Mouse (Mus musculus): ENCODE data around the gene H1fx. TPM values are rescaled to one million over a fixed set of nuclear protein-coding genes. Genes with fewer than 3 reads are reported as not detected.

Gene H1fx
- polyA plus RNA-seq, 1 experiment = 2.3 TPM

DNA sequence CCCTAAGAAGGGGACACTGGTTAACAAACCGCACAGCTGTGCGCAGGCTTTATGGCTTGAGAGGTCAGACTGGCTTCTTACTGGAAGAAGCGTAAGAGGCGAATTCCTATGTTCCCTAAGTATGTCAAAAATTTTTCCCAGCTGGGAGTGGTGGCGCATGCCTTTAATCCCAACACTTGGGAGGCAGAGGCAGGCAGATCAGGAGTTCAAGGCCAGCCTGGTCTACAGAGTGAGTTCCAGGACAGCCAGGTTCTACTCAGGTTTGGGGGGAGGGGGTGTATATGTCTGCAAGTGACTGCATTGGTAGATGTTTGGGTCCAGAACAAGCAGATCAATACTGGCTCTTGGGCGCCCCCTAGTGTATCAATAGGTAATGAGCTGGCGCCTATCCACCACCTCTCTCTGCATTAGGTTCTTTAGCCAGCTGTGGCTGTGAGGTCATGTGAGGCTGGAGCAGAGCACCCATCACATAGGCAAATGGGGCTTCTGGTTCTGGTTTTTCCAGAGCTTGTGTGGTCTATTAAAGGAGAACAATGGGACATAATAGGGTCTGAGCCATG lies 16.3 kb upstream of the H1fx start:
- no peaks in the 10 kb centered on the region; the same call in 1 of the 2 replicates for H3K36me3 ChIP-seq (ENCODE audit: control insufficient read depth, insufficient read depth, low read length)
- peak; percentile 84 for DNase-seq
- WGBS = 51% methylated on average over 7 of the region's 7 CpGs

DNA sequence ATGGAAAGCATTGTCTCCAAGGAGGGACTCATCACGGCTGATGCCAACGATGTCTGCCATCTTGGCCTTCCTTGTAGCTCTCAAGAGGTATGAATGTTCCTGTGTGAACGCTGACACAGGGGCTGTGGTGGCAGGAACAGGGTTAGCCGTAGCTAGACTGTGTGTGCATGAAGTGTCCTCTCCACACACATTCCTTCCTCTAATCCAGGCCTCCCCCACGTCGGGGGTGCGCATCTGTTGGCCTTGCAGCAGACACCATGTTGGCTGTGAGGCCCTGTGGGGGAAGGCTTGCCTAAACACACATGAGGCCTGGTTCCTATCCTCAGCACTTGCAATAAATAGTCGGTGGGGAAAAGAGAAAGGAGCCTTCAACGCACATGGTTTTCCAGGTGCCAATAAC lies 15.2 kb upstream of the H1fx start:
- no peak overlapping the region for H3K4me3 ChIP-seq (ENCODE audit: insufficient read depth, low read depth, low read length)
- no peaks in the 10 kb centered on the region for H3K36me3 ChIP-seq (ENCODE audit: control insufficient read depth, insufficient read depth, low read length)
- DNase-seq = no peak
- 85% methylated on average over 9 of the region's 9 CpGs for WGBS
- H3K27ac ChIP-seq (ENCODE audit: insufficient read depth, low read depth, low read length) = no peak overlapping the region
- H3K4me1 ChIP-seq (ENCODE audit: control insufficient read depth, insufficient read depth, low read length) = peaks cover 8% of the 10 kb centered on the region
- TF ChIP-seq CTCF (conservative IDR thresholded peaks at IDR 0.05; ENCODE audit: insufficient read depth, insufficient read length, low read depth, low read length) = no peak
- TF ChIP-seq POLR2A (IDR thresholded peaks at IDR 0.05; ENCODE audit: low read depth, low read length) = no peak
- no peaks in the 10 kb centered on the region for H3K27me3 ChIP-seq (replicated peaks; ENCODE audit: control insufficient read depth, insufficient read depth, low read length)

More for the DNA sequence above, 16.3 kb upstream of the H1fx start:
- peaks cover 5% of the 10 kb centered on the region for H3K4me1 ChIP-seq (ENCODE audit: control insufficient read depth, insufficient read depth, low read length)
- peak; percentile 82 for TF ChIP-seq CTCF (conservative IDR thresholded peaks at IDR 0.05; ENCODE audit: insufficient read depth, insufficient read length, low read depth, low read length)
- TF ChIP-seq POLR2A (IDR thresholded peaks at IDR 0.05; ENCODE audit: low read depth, low read length) = no peak
- no peak overlapping the region for H3K27ac ChIP-seq (ENCODE audit: insufficient read depth, low read depth, low read length)
- no peak overlapping the region for H3K4me3 ChIP-seq (ENCODE audit: insufficient read depth, low read depth, low read length)
- H3K27me3 ChIP-seq (replicated peaks; ENCODE audit: control insufficient read depth, insufficient read depth, low read length) = no peaks in the 10 kb centered on the region

- Histone ChIP-seq H3K4me3 (ENCODE audit: insufficient read depth, low read depth, low read length) (no peak overlapping the region), H3K27me3 (replicated peaks; ENCODE audit: control insufficient read depth, insufficient read depth, low read length) (no peaks in the 10 kb centered on the region), H3K27ac (ENCODE audit: insufficient read depth, low read depth, low read length) (no peak overlapping the region), H3K4me1 (ENCODE audit: control insufficient read depth, insufficient read depth, low read length) (peaks cover 8% of the 10 kb centered on the region), H3K36me3 (ENCODE audit: control insufficient read depth, insufficient read depth, low read length) (no peaks in the 10 kb centered on the region)
- TF ChIP-seq POLR2A (IDR thresholded peaks at IDR 0.05; ENCODE audit: low read depth, low read length) = no peak
- no peak for TF ChIP-seq CTCF (conservative IDR thresholded peaks at IDR 0.05; ENCODE audit: insufficient read depth, insufficient read length, low read depth, low read length)
- DNase-seq = peak; percentile 63
- WGBS = 60% methylated on average over 4 of the region's 4 CpGs
These were observed 14.1 kb upstream of the H1fx start for GRCm38 (mm10) chr6:87995519-87995918.

GRCm38 (mm10) chr6:87993790-87994571 lies 12.5 kb upstream of the H1fx start:
- no peaks in the 10 kb centered on the region for H3K27me3 ChIP-seq (replicated peaks; ENCODE audit: control insufficient read depth, insufficient read depth, low read length)
- no peaks in the 10 kb centered on the region for H3K36me3 ChIP-seq (ENCODE audit: control insufficient read depth, insufficient read depth, low read length)
- no peak overlapping the region for H3K27ac ChIP-seq (ENCODE audit: insufficient read depth, low read depth, low read length)
- H3K4me1 ChIP-seq (ENCODE audit: control insufficient read depth, insufficient read depth, low read length) = peaks cover 8% of the 10 kb centered on the region
- WGBS = 30% methylated on average over 18 of the region's 18 CpGs
- no peak for TF ChIP-seq POLR2A (IDR thresholded peaks at IDR 0.05; ENCODE audit: low read depth, low read length)
- TF ChIP-seq CTCF (conservative IDR thresholded peaks at IDR 0.05; ENCODE audit: insufficient read depth, insufficient read length, low read depth, low read length) = no peak
- H3K4me3 ChIP-seq (ENCODE audit: insufficient read depth, low read depth, low read length) = no peak overlapping the region
- DNase-seq = no peak

- TF ChIP-seq CTCF (conservative IDR thresholded peaks at IDR 0.05; ENCODE audit: insufficient read depth, insufficient read length, low read depth, low read length) (no peak), POLR2A (IDR thresholded peaks at IDR 0.05; ENCODE audit: low read depth, low read length) (no peak)
- Histone ChIP-seq H3K27ac (ENCODE audit: insufficient read depth, low read depth, low read length) (no peak overlapping the region), H3K36me3 (ENCODE audit: control insufficient read depth, insufficient read depth, low read length) (no peaks in the 10 kb centered on the region), H3K4me1 (ENCODE audit: control insufficient read depth, insufficient read depth, low read length) (peaks cover 8% of the 10 kb centered on the region), H3K27me3 (replicated peaks; ENCODE audit: control insufficient read depth, insufficient read depth, low read length) (no peaks in the 10 kb centered on the region), H3K4me3 (ENCODE audit: insufficient read depth, low read depth, low read length) (no peak overlapping the region)
- 47% methylated on average over 6 of the region's 6 CpGs for WGBS
- peak; percentile 90 for DNase-seq
These were observed 11.3 kb upstream of the H1fx start for GRCm38 (mm10) chr6:87992733-87993132.

GRCm38 (mm10) chr6:87991886-87992285 lies 10.4 kb upstream of the H1fx start:
- peaks cover 8% of the 10 kb centered on the region for H3K4me1 ChIP-seq (ENCODE audit: control insufficient read depth, insufficient read depth, low read length)
- TF ChIP-seq POLR2A (IDR thresholded peaks at IDR 0.05; ENCODE audit: low read depth, low read length) = no peak
- TF ChIP-seq CTCF (conservative IDR thresholded peaks at IDR 0.05; ENCODE audit: insufficient read depth, insufficient read length, low read depth, low read length) = no peak
- no peak overlapping the region for H3K4me3 ChIP-seq (ENCODE audit: insufficient read depth, low read depth, low read length)
- H3K36me3 ChIP-seq (ENCODE audit: control insufficient read depth, insufficient read depth, low read length) = no peaks in the 10 kb centered on the region
- 73% methylated on average over 1 of the region's 1 CpGs for WGBS
- no peak for DNase-seq
- H3K27me3 ChIP-seq (replicated peaks; ENCODE audit: control insufficient read depth, insufficient read depth, low read length) = no peaks in the 10 kb centered on the region
- no peak overlapping the region for H3K27ac ChIP-seq (ENCODE audit: insufficient read depth, low read depth, low read length)

DNA sequence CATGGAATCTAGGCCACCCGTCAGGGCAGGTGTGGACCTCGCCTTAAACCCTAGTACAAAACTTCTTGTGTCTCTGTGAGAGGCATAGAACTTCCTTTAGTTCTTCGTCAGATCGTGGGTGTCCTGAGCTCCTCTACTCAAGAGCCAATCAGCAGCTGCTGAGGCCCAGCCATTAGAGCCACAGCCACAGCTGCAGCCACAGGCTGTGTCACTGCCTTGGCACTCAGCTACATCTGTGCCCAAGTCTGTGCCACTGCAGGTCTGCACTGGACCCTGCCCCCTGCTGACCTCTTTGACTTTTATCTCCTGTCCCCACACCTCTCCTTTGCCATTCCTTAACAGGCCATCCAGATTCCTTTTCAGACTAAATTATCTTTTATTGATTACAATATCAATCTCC lies 9.8 kb upstream of the H1fx start:
- WGBS = 86% methylated on average over 4 of the region's 4 CpGs
- no peak for TF ChIP-seq POLR2A (IDR thresholded peaks at IDR 0.05; ENCODE audit: low read depth, low read length)

More for the DNA sequence above, 9.8 kb upstream of the H1fx start:
- no peak for DNase-seq
- Histone ChIP-seq H3K4me3 (ENCODE audit: insufficient read depth, low read depth, low read length) (no peak overlapping the region), H3K27me3 (replicated peaks; ENCODE audit: control insufficient read depth, insufficient read depth, low read length) (no peaks in the 10 kb centered on the region), H3K36me3 (ENCODE audit: control insufficient read depth, insufficient read depth, low read length) (no peaks in the 10 kb centered on the region), H3K4me1 (ENCODE audit: control insufficient read depth, insufficient read depth, low read length) (peaks cover 8% of the 10 kb centered on the region), H3K27ac (ENCODE audit: insufficient read depth, low read depth, low read length) (no peak overlapping the region)
